Mouse (Mus musculus) monocyte, adult 59 days (primary cell): ENCODE data around the gene Scap. TPM values are rescaled to one million over a fixed set of nuclear protein-coding genes. Genes with fewer than 3 reads are reported as not detected.

ENCODE experiments used
- total RNA-seq, 2 experiments: library from RNA; stranded (reverse); gene quantifications; one replicate each; pipeline ENCODE4 v1.2.4; 2023

Gene Scap
- total RNA-seq, result 10 to 100 TPM; 39.9 to 42.5 TPM

DNA sequence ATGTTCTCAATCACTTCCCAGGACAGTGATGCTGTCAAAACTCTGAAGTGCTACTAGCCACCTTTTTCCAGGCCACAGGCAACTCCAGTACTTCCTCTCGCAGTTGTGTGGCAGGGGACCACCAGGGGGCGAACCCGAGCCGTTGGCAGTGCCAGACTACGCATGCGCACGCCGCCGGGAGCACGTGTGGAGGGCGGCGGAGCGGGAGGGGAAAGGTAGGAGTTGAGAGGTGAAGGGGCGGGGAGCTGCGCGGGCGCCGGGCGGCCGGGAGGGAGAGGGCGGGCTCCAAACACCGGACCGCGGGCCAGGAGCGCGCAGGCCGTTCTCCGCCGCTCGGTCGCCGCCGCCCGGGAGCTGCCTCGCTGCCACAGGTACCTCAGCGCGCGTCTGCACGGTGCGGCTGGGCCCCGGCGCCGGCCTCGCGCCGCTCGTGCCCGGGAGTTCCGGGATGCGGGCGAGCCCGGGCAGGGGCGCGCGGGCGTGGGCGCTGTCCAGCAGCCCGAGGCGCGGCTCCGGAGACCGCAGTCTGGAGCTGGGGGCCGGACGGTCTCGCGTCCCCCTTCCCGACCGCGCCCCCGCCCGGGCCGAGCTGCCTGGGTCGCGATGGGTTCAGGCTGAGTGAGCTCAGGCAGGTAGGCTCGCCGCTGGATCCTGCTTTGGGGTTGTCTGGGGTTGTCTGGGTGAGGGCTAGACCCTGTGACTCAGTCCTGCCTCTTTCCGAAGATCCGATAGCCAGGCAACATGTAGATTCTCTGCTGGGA lies at the start of gene Scap:
Gene Scap (plus strand): TSS at position 154 of the 761 bp plus-strand sequence.

DNA sequence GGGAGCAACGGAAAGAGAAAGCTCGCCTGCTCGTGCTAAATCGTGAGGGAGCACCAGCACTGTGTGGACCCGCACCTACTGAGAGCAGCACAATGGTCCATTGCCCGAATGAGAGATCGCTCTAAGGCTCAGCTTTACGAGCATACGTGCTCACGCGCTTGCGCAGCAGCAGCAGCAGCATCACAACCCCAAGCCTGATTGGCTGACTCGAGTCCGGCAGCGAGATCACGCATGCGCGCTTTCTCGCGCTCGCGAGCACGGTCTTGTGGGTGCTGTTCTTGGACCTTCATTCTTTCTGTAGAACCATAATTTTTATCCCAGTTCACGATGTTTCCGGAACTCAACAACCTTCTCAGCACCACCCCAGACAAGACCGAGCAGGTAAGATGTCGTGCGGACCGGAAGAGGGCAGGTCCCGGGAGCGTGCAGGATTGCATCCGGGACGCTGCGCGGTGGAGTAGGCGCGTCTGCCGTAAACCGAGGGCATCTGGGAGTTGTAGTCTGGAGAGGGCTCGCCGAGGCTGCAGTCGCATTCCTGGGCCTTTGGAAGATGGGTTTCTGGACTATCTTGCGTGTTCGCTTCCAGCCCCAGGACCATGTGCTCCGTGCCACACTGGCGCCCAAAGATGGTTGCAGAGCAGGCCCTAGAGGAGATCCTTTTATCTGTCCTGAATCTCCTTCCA lies 28.0 kb upstream of the Scap start, which contains the start of gene Elp6:
Gene Elp6 (plus strand): TSS at position 205 of the 683 bp plus-strand sequence.

DNA sequence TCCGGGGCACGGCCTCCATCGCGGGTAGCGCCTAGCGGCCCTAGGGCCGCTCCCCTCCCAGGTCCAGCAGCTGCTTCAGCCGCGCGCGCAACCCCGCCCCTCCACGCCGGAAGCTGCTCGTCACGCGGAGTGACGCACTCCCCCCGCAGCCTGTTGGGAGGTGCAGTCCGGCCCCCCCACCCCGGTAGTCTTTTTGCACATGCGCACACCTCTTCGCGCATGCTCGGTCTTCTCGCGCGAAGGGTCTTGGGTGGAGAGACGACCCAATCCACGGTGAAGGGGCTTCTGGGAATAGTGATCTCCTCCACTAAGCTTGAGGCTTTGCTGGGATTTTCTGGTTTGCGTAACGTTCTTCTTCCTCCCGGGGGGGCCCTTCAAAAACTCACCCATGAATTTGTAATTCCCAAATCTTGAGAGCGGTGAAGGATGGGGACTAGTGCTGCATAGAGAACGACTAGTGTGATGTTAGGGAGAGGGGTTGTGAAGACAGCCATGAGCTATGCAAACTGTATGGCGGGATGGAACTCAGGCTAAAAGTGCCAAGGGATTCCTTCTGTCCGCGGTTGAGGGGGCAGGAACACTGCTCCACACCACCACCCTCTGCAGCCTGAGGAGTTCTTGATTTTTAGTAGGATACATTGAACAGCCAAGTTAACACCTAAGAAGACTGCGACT lies 75.1 kb downstream of the Scap start, which contains the start of gene Ptpn23:
Gene Ptpn23 (minus strand): TSS at position 115 of the 675 bp plus-strand sequence.

DNA sequence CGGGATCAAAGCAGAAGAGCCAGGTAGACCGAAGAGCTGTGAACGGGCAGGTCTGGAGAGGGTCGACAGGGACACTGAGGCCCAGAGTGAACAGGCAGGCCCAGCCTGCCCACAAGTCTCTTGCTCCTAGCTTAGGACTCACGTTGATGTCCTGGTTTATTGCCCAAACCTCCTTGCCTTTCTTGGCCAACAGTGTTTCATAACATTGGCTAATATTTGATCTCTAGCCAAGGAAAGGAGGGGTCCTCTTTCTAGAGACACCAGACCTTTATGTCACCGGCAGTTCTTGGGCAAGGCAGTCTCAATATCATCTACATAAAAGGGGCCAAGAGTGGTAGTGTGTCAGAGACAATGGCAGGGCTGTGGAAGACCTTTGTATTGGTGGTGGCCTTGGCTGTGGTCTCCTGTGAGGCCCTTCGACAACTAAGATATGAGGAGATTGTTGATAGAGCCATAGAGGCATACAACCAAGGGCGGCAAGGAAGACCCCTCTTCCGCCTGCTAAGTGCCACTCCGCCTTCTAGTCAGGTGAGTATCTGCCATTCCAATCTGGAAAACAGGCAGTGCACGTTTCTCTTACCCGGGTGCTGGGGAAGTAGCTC lies 86.5 kb downstream of the Scap start, which contains the start of gene Ngp:
Gene Ngp (plus strand): TSS at position 237 of the 602 bp plus-strand sequence.

Other genes with a start within 250 kb of the Scap start
- 10 to 100 TPM; 38.3 to 50.0 TPM for gene Smarcc1, start 215.6 kb upstream of the Scap start, total RNA-seq
- gene Dhx30, start 215.5 kb upstream of the Scap start, total RNA-seq, result 10 to 100 TPM; 70.2 to 77.5 TPM
- gene Cspg5, start 89.5 kb upstream of the Scap start, total RNA-seq, result under 1 TPM; 0.68 to 0.85 TPM
- 1 to 10 TPM; 2.6 to 3.8 TPM for gene Elp6, start 28.1 kb upstream of the Scap start, total RNA-seq
- gene Ptpn23, start 74.9 kb downstream of the Scap start, total RNA-seq, result 10 to 100 TPM; 57.1 to 57.7 TPM
- 1 to 10 TPM; 2.8 to 3.9 TPM for gene Ngp, start 86.5 kb downstream of the Scap start, total RNA-seq
- gene Klhl18, start 143.4 kb downstream of the Scap start, total RNA-seq, result 10 to 100 TPM; 55.5 to 57.3 TPM
- 1 to 10 TPM; 5.2 to 8.6 TPM for gene Kif9, start 143.7 kb downstream of the Scap start, total RNA-seq
- gene Setd2, start 199.3 kb downstream of the Scap start, total RNA-seq, result 100 to 1,000 TPM; 125 to 146 TPM